Mouse (Mus musculus): ENCODE measurements at regions not wholly inside any gene's neighbourhood (a gene's known extent, or its start where the extent isn't known, plus 50 kb on each side); places are given as distances from the start of the nearest gene placed in this dataset.

DNA sequence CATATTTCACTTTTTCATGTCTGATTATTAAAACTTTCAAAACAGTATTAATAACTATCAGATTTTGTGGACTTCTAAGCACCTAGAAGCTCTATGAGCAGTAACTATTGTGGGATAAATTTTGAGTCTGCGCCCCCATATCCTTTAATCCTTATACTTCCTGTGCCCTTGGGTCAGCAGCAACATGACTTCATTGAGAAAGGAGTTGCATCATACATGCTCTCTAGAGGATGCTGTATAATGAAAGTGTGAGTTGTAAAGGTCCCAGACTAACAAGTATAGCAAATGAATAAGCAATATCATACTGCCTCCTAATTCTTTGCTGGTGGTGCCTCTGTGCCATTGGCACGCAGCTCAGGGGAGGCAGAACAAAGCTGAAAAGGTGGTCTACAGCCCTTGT is 404.6 kb downstream of the 4930474N05Rik start:
- Histone ChIP-seq H3K27ac (ENCODE audit: low read depth, low read length) (no peak overlapping the region), H3K4me1 (ENCODE audit: control insufficient read depth, insufficient read depth, low read length) (no peaks in the 10 kb centered on the region)
- WGBS: 80% methylated on average over 2 of the region's 2 CpGs

DNA sequence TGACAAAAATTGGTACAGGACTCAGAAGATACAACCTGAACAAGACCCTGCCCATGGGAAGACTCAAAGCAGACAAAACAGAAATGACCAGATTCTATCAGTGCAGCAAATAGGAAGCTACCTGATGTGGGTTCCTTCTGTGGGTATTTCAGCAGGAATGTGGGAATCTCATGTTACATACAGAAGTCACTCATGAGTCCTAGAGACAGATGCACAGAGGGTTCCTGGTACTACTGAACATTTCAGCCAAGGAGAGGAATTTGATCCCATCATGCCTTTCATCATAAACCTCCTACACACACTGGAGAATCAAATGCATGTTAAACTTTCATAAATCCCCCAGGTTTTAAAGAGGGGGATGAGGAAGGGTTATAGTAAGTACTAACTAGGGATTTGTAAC is 390.8 kb downstream of the 4930474N05Rik start:
- Histone ChIP-seq H3K36me3 (ENCODE audit: control insufficient read depth, insufficient read depth, low read length) (no peaks in the 10 kb centered on the region), H3K4me2 (ENCODE audit: low read depth, low read length) (no peak overlapping the region), H3K27ac (ENCODE audit: low read depth, low read length) (no peak overlapping the region), H3K4me1 (ENCODE audit: control insufficient read depth, insufficient read depth, low read length) (no peaks in the 10 kb centered on the region), H3K4me3 (ENCODE audit: low read depth, low read length) (no peak overlapping the region), H3K9ac (replicated peaks; ENCODE audit: low read depth, low read length) (no peak overlapping the region), H3K9me3 (ENCODE audit: control insufficient read depth, low read length) (no peaks in the 10 kb centered on the region), H3K27me3 (ENCODE audit: control insufficient read depth, insufficient read depth, low read length) (no peaks in the 10 kb centered on the region)
- ATAC-seq (ENCODE audit: low read depth): no peak

More for the DNA sequence above, 404.6 kb downstream of the 4930474N05Rik start:
- no peak for ATAC-seq (ENCODE audit: low read depth)
- H3K36me3 ChIP-seq (ENCODE audit: control insufficient read depth, insufficient read depth, low read length): no peaks in the 10 kb centered on the region
- H3K9ac ChIP-seq (replicated peaks; ENCODE audit: low read depth, low read length): no peak overlapping the region
- no peak overlapping the region for H3K4me3 ChIP-seq (ENCODE audit: low read depth, low read length)
- no peaks in the 10 kb centered on the region for H3K9me3 ChIP-seq (ENCODE audit: control insufficient read depth, low read length)
- H3K27me3 ChIP-seq (ENCODE audit: control insufficient read depth, insufficient read depth, low read length): no peaks in the 10 kb centered on the region
- H3K4me2 ChIP-seq (ENCODE audit: low read depth, low read length): no peak overlapping the region

DNA sequence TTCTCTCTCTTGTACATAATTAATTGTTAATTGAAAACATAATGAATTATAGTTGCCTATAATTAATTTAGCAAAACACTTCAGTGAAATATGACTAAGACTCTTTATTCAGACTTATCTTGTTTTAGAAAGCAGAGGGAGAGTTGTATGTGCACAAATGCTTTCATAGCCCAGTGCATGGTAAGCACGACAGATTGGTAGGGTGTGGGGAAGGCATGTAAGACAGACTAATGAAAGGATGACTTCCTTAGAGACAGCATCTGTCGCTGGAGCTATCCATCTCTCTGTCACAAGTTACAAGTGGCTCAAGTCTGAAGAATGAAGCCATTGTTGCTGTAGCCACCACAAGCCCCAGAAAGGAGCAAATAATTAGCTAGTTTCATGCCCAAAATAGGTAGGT is 376.9 kb downstream of the 4930474N05Rik start:
- H3K4me2 ChIP-seq (ENCODE audit: low read depth, low read length): no peak overlapping the region
- WGBS: 18% methylated on average over 2 of the region's 2 CpGs
- H3K4me3 ChIP-seq (ENCODE audit: low read depth, low read length): no peak overlapping the region
- no peaks in the 10 kb centered on the region for H3K36me3 ChIP-seq (ENCODE audit: control insufficient read depth, insufficient read depth, low read length)
- no peak overlapping the region for H3K9ac ChIP-seq (replicated peaks; ENCODE audit: low read depth, low read length)
- no peaks in the 10 kb centered on the region for H3K27me3 ChIP-seq (ENCODE audit: control insufficient read depth, insufficient read depth, low read length)
- no peak for ATAC-seq (ENCODE audit: low read depth)
- H3K4me1 ChIP-seq (ENCODE audit: control insufficient read depth, insufficient read depth, low read length): no peaks in the 10 kb centered on the region
- no peak overlapping the region for H3K27ac ChIP-seq (ENCODE audit: low read depth, low read length)
- no peaks in the 10 kb centered on the region for H3K9me3 ChIP-seq (ENCODE audit: control insufficient read depth, low read length)

DNA sequence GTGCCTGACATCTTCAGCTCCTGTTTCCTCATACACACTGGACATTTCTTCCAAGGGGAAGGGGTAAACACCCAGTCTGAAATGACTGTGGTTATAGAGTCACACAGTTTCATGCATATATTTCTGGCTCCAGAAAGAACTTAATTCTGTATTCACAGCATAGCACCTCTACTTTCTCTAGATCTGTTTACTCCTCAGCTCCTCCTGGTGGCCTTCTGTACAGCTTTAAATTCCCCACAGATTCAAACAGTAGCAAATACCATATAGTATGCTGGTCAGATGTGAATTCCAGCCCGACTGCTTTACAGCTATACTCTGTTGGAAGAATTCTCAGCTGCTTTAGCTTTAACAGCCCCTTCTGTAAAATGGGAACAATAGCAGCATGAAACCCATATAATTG is 375.6 kb downstream of the 4930474N05Rik start:
- no peak overlapping the region for H3K4me2 ChIP-seq (ENCODE audit: low read depth, low read length)
- H3K4me3 ChIP-seq (ENCODE audit: low read depth, low read length): no peak overlapping the region
- ATAC-seq (ENCODE audit: low read depth): no peak
- WGBS: 79% methylated on average over 1 of the region's 1 CpGs
- H3K36me3 ChIP-seq (ENCODE audit: control insufficient read depth, insufficient read depth, low read length): no peaks in the 10 kb centered on the region
- H3K9me3 ChIP-seq (ENCODE audit: control insufficient read depth, low read length): no peaks in the 10 kb centered on the region
- no peaks in the 10 kb centered on the region for H3K4me1 ChIP-seq (ENCODE audit: control insufficient read depth, insufficient read depth, low read length)
- H3K9ac ChIP-seq (replicated peaks; ENCODE audit: low read depth, low read length): no peak overlapping the region
- H3K27ac ChIP-seq (ENCODE audit: low read depth, low read length): no peak overlapping the region
- H3K27me3 ChIP-seq (ENCODE audit: control insufficient read depth, insufficient read depth, low read length): no peaks in the 10 kb centered on the region

DNA sequence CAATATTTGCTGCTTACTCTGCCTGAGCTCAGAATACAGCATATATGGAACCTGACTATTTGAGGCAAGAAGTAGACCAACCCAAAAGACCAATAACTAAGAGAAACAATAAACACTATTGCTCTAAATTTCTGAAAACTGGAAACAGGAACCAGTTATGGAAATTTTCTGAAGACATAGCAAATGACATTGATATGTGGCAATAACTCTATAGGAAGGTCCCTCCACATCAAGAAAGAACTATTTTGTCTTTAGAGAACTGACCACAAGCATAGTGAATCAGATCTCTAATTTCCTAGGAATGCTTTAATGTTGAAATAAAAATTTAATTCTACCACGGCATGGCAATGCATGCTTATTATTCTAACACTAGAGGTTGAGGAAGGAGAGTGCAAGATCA is 358.3 kb downstream of the 4930474N05Rik start:
- Histone ChIP-seq H3K4me3 (ENCODE audit: low read depth, low read length) (no peak overlapping the region), H3K9ac (replicated peaks; ENCODE audit: low read depth, low read length) (no peak overlapping the region), H3K27ac (ENCODE audit: low read depth, low read length) (no peak overlapping the region), H3K27me3 (ENCODE audit: control insufficient read depth, insufficient read depth, low read length) (no peaks in the 10 kb centered on the region), H3K4me2 (ENCODE audit: low read depth, low read length) (no peak overlapping the region), H3K36me3 (ENCODE audit: control insufficient read depth, insufficient read depth, low read length) (no peaks in the 10 kb centered on the region), H3K9me3 (ENCODE audit: control insufficient read depth, low read length) (no peaks in the 10 kb centered on the region), H3K4me1 (ENCODE audit: control insufficient read depth, insufficient read depth, low read length) (no peaks in the 10 kb centered on the region)
- 86% methylated on average over 1 of the region's 1 CpGs for WGBS
- no peak for ATAC-seq (ENCODE audit: low read depth)

DNA sequence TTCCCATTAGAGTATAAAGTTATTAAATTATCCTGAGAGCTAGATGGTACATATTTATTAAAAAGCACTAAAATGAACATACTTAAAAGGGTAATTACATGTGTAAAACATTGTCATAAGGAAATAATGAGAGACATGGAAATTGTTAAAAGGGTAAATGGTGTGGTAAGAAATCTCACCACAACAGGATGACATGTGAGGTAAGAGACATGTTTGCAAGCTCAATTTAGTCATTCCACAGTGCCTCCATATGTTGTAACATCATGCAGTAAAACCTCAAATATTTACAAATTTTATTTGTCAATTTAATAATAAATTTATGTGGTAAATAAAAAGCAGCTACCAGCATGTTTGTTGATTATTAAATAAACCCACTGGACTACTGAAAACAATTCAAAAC is 355.4 kb downstream of the 4930474N05Rik start:
- Histone ChIP-seq H3K36me3 (ENCODE audit: control insufficient read depth, insufficient read depth, low read length) (no peaks in the 10 kb centered on the region), H3K9me3 (ENCODE audit: control insufficient read depth, low read length) (no peaks in the 10 kb centered on the region), H3K9ac (replicated peaks; ENCODE audit: low read depth, low read length) (no peak overlapping the region), H3K4me3 (ENCODE audit: low read depth, low read length) (no peak overlapping the region), H3K4me1 (ENCODE audit: control insufficient read depth, insufficient read depth, low read length) (no peaks in the 10 kb centered on the region), H3K27ac (ENCODE audit: low read depth, low read length) (no peak overlapping the region), H3K27me3 (ENCODE audit: control insufficient read depth, insufficient read depth, low read length) (no peaks in the 10 kb centered on the region), H3K4me2 (ENCODE audit: low read depth, low read length) (no peak overlapping the region)
- no peak for ATAC-seq (ENCODE audit: low read depth)

DNA sequence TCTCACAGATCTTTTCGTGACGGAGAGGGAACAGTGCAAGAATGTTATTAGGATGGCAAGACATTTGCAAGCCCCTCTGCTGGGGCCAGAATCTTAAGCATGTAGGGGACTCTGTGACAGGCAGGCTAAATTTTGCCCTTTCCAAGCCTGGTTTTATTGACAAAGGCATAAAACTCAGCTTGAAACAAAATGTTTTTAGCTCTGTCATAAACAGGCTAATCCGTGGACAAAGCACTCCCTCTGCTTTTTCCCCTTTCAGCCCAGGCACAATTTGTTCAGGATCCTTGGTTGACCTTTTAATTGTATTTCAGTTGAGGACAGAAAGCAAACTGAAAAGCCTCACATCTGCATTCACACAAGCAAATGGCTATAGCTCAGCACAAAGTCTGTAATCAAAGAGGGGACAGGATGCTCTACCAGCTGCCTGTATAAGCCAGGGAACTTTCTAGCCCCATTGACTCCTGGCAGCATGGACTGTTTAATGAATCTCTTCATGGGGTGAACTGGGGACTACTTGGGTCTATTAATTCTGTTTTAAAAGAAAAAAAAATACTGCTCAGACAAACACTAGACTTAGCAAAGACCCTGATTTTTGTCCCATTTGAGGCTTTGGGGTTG is 320.0 kb downstream of the 4930474N05Rik start:
- Histone ChIP-seq H3K4me1 (ENCODE audit: control insufficient read depth, insufficient read depth, low read length) (no peaks in the 10 kb centered on the region), H3K4me2 (ENCODE audit: low read depth, low read length) (no peak overlapping the region), H3K9me3 (ENCODE audit: control insufficient read depth, low read length) (no peaks in the 10 kb centered on the region), H3K27ac (ENCODE audit: low read depth, low read length) (no peak overlapping the region), H3K4me3 (ENCODE audit: low read depth, low read length) (no peak overlapping the region), H3K27me3 (ENCODE audit: control insufficient read depth, insufficient read depth, low read length) (no peaks in the 10 kb centered on the region), H3K9ac (replicated peaks; ENCODE audit: low read depth, low read length) (no peak overlapping the region), H3K36me3 (ENCODE audit: control insufficient read depth, insufficient read depth, low read length) (no peaks in the 10 kb centered on the region)
- ATAC-seq (ENCODE audit: low read depth): no peak
- WGBS: 6% methylated on average over 3 of the region's 3 CpGs

DNA sequence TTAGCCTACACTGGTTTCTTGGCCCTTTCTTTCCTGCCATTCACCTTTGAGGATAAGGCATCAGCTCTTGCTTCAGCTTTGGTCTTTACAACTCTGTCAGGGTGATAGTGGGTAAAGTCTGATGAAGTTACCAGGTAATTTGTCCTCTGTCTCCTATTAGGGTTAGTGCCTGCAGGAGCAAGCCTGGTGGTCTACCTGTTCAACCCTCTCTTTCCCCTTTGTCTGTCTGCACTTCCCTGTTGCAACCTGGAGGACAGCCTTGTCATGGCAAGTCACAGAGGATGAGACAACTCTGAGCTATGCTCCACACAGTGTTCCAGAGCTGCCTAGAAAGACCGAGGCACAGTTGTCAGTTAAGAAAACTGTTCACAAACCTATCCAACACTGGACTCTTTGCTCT is 319.5 kb downstream of the 4930474N05Rik start:
- Histone ChIP-seq H3K4me1 (ENCODE audit: control insufficient read depth, insufficient read depth, low read length) (no peaks in the 10 kb centered on the region), H3K36me3 (ENCODE audit: control insufficient read depth, insufficient read depth, low read length) (no peaks in the 10 kb centered on the region), H3K4me2 (ENCODE audit: low read depth, low read length) (no peak overlapping the region), H3K9me3 (ENCODE audit: control insufficient read depth, low read length) (no peaks in the 10 kb centered on the region), H3K4me3 (ENCODE audit: low read depth, low read length) (no peak overlapping the region), H3K9ac (replicated peaks; ENCODE audit: low read depth, low read length) (no peak overlapping the region), H3K27me3 (ENCODE audit: control insufficient read depth, insufficient read depth, low read length) (no peaks in the 10 kb centered on the region), H3K27ac (ENCODE audit: low read depth, low read length) (no peak overlapping the region)
- no peak for ATAC-seq (ENCODE audit: low read depth)
- WGBS: 54% methylated on average over 1 of the region's 1 CpGs
